Mouse (Mus musculus) gonadal fat pad, adult 2 months (tissue): ENCODE measurements around the gene Ntrk3. TPM values are rescaled to one million over a fixed set of nuclear protein-coding genes. Genes with fewer than 3 reads are reported as not detected.

Experiments
- DNase-seq: peaks from one replicate; pipeline ENCODE4 v3.0.0-alpha.2; 2012; ENCODE audit warnings: low read depth
- polyA plus RNA-seq: library from polyadenylated mRNA; depleted of rRNA; stranded (reverse); fragments of >200 nt; gene quantifications from 2 replicates; pipeline ENCODE4 v1.2.3, GENCODE M21; 2012

Gene Ntrk3
- polyA plus RNA-seq, 1 experiment = 12.8 TPM

DNA sequence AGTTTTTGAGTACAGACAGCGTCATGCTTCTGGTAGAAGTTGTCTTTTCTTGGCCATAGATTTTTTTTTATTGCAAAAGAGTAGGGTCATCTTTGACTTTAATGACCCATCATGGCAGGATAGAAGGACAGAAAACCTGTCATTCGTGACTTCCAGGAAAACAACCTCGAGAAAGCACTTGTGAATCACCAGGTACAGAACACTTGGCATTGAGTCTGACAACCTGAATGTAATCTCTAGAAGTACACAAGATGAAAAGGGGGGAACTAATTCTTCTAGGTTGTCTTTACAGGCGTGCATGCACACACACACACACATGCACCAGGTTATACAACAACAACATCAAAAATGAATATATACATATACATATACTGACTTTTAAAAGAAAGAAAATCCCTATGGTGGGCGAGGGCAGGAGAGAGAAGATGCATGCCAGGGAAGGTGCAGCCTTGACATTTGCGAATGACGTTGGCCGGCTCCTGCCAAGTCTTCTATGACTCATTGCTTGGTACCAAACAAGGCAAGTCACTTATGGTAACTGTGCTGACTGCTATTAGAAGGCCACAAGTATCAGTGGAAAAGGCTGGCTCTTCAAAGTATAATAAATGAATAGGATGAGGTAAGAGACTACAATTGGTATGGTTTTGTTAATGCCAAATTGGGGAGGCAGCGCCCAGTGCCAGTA lies 217.4 kb downstream of the Ntrk3 start:
- DNase-seq = no peak

DNA sequence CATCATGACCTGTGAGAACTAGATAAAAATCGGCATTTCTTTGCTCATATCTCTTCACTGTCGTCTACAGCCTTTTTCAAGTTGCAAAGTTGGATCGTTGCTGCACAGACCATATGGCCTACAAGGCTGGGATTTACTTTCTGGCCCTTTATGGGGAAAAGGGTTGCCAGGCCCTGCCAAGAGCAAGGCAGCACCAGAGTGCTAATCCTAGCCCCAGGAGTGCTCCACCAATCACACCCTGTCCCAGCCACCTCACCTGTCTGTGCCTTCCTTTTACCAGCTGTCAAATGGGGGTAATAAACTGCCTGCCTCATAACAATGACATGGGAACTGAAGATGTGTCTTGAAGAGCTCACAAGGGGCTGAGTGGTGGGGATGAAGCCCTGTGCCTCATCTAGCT lies 218.1 kb downstream of the Ntrk3 start:
- DNase-seq = no peak

DNA sequence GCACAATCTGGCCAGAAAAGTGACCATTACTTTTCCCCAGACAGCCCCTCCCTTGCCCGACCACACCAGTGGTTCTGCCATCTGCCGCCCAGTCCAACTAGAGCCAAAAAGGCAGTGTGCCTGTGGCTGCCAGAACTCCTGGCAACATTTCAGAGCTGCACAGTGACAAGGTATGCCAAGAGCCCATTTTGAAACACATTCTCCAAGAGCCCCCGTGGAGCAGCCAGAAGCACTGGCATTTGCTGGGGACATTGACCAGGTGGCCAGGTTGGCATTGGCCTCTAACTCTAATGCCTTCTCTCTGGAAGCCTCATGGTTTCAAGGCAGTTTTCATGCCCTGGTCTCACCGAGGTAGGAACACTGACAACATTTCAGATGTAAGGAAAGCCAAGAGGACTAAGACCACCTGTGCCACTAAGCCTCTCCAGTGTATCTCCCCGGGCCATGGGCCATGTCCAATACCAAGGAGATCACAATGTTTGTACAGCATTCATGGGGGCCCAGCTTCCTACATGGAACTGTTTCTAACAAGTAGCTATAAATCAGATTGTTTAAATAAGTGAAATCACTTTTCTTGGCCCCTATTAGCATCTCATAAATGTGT lies 218.9 kb downstream of the Ntrk3 start:
- no peak for DNase-seq

GRCm38 (mm10) chr7:78515042-78515609 lies 222.7 kb downstream of the Ntrk3 start:
- no peak for DNase-seq

DNA sequence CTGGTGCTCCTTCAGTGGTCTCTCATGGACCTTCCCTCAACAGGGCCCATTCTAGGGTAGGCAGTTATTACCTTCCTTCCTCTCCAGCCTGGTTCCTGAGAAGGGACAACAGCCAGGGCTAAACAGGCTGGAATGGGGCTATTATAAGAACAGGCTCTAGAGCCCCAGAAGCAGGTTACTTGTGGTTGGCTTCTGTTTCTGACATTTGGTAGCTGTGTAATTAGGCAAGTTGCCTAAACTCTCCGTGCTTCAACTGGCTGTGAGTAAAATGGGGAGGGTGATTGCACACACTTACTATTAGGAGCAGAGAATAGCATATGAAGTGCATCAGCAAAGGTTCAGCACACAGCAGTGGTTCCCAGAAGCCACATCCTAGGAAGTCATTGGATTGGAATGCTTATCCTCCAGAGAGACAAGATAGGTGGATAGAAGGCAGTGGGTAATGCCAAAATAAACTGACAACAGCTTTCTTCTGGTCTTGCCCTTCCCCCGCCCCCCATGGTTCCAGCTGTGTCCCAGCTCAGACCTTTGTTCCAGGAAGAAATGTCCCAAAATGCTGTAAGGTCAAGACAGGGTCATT lies 230.7 kb downstream of the Ntrk3 start:
- no peak for DNase-seq

GRCm38 (mm10) chr7:78500863-78501262 lies 236.9 kb downstream of the Ntrk3 start:
- DNase-seq = no peak

GRCm38 (mm10) chr7:78499970-78500369 lies 237.8 kb downstream of the Ntrk3 start:
- no peak for DNase-seq

- DNase-seq = no peak
Observed at GRCm38 (mm10) chr7:78498356-78498755, 239.5 kb downstream of the Ntrk3 start.

DNA sequence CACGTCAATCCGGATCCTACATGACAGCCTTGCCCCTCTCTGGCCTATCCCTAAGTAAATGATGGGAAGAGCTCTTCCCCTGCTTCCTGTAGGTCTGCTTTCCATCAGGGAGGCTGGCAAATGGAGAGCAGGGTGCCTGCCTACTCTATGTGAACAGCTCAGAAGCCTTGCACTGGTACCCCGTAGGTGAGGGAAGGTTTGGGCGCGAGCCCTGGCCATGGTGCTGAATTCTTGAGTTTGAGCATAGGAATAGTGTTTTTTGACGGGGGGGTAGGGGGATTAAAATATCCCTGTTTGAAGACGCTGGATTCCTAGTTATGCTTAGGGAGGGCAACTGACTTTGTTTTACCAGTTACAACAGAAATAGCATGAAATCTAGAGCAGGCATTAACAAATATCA lies 240.0 kb downstream of the Ntrk3 start:
- DNase-seq = no peak

- DNase-seq = no peak
Observed at GRCm38 (mm10) chr7:78493591-78493990, 244.2 kb downstream of the Ntrk3 start.

DNA sequence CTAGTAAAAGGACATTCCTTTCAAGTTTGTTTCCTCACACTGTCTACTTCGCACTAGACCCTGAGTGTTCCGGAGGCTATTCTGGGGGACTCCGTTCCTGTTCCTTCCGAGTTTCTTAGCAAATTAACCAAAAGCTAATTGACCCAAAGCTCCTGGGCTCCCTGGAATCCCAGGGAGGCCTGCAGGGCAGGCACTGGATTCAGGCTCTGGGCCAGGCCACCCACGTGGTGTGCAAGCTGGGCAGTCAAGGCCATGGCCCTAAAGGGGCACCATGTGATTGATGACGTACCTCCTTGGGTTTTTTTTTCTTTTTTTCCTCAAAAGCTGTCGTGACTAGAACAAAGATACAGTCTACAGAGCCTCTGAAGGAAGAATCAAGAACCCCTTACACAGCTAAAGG lies 246.6 kb downstream of the Ntrk3 start:
- no peak for DNase-seq

DNA sequence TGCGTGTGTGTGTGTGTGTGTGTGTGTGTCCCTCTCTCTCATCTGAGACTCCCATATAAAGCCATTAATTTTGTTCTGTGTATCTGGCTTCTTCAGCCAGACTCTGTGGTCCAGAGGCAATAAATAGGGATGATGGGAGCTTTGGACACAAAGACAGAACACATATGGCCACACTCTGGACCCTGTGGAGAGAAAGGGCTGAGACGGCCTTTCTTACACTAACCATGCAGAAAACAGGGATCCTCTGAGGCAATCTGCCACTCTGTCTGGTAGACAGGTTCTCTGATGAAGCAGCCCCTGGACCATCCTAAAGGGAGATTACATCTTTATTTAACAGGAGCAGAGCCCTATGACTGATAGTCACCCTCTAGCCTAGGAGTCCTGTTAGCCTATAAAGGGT lies 253.5 kb downstream of the Ntrk3 start:
- no peak for DNase-seq

- no peak for DNase-seq
Observed at GRCm38 (mm10) chr7:78483729-78484128, 254.1 kb downstream of the Ntrk3 start.

- DNase-seq = no peak
Observed at GRCm38 (mm10) chr7:78483061-78483460, 254.8 kb downstream of the Ntrk3 start.

GRCm38 (mm10) chr7:78478881-78479280 lies 258.9 kb downstream of the Ntrk3 start:
- DNase-seq = peak; percentile 30

DNA sequence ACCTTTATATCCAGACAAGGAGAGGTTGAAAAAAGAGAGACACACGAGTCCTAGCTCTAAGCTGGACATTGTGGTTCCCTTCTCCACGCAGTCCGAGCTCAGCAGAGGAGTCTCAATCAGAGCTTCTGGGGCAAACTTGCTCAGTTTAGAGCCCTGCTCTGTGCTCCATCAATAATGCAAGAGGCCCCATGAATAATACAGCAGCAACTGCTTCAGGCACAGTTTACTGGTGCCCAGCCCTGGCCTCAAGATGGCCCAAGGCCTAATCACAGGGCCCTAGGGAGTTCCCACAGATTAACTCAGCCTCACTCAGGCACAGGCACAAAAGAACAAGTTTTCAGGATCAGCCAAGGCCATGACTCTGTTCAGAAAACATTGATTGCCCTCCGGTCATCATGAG lies 266.1 kb downstream of the Ntrk3 start:
- DNase-seq = no peak

DNA sequence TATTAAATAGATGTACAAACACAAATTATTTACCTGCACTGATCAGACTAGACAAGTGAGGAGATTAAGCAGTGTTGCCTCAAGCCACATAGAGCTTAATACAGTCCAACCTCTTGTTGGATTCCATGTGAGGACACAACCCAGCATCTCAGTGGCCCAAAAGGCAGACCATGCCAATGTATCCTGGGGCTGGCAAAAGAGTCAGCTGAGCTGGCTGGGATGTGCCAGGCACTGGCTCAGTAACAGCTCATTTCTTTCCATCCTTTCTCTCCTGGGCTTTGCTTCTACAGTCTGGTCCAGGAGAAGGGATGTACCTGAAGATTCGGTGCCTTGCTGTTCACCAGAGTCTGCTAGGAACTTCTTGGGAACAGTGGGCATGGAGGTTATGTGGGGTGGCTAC lies 266.5 kb downstream of the Ntrk3 start:
- DNase-seq = no peak

- no peak for DNase-seq
Observed at GRCm38 (mm10) chr7:78462605-78463004, 275.2 kb downstream of the Ntrk3 start.

DNA sequence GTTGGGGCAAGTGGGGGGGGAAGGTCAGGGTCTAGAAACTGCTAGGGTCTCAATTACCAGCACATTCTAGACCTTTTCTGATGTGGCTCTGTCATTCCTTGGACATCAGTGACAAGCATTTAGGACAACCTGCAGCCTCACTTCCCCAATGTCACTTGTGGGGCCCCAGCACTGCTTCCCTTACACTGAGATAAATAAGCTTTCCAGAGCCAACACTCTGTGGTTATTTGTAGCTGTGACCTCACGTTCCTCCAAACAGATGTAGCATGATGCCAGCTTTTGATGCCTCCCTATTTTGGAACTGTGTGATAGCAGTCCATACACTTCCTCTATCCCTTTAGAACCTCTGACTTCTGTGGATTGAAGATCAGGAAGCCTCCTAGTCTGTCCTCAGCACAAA lies 278.8 kb downstream of the Ntrk3 start:
- no peak for DNase-seq

DNA sequence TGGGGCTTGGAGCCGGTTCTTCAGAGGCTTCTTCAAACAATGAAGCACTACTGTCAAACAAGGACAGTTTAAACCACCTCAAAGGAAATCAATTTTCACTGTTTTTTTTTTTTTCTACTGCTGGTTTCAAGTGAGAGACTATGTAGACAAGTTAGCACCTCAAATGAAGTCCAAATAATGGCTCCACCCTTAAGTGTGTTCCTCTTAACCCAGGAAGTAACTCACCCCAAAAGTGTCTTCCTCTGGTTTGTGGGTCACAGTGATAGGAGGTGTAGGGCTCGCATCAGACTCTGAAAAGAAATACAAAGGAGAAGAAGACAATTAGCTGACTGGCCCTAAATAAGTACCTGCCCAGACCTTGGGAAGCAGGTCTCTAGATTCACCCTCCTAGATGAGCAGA lies 286.1 kb downstream of the Ntrk3 start:
- no peak for DNase-seq

DNA sequence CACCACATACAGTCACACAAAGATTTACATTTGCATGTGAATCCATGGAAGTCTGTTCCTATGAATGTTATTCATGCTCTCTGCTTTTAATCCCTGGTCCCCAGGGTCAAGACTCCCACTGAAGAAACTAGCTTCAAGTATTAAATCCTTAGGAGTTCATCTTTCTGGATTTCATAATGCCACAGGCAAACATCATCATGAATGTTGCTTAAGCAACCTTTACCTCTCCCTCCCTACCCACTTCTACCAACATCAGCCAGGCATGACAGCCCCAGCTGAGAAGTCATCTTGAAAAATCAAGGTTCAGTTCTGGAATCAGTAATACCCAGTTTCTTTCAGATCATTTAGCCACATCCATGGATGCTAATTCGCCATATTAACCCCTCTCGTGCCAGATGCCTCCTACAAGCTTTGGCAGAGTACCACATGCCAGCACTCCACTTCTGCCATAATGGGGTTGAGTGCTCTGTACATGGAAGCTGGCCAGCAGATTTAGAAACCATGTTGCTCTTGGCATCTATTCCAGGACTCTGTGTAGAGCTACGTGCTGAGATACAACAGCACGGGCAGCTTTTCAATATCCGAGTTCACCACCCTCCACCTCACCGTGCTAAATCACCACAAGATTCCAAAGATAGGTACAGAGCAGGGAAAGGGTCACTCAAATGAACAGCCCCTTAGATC lies 287.8 kb downstream of the Ntrk3 start:
- peak; percentile 98 for DNase-seq

DNA sequence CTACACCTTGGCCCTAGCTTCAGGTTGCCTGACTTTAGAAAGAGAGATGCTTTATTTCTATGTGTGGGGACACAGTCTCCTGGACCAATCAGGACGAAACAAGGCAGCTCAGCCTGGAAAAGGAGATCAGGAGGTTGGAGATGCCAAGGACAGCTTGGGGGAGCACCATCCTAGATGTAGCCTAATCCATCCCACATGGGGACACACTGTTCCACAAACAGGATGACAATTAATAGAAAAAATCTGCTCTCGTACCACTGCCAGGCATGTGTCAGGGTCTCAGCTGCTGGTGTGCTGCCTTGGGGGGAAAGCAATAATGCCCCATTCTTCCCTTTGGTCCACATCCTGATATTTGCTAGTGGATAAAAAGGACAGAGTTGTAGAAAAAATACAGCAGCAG lies 289.0 kb downstream of the Ntrk3 start:
- DNase-seq = no peak
